Mouse (Mus musculus): ENCODE results near the gene Cacna1e. TPM values are rescaled to one million over a fixed set of nuclear protein-coding genes. Genes with fewer than 3 reads are reported as not detected.

Cacna1e gene
- polyA plus RNA-seq, 1 experiment from 2014 or later = 0.05 TPM

DNA sequence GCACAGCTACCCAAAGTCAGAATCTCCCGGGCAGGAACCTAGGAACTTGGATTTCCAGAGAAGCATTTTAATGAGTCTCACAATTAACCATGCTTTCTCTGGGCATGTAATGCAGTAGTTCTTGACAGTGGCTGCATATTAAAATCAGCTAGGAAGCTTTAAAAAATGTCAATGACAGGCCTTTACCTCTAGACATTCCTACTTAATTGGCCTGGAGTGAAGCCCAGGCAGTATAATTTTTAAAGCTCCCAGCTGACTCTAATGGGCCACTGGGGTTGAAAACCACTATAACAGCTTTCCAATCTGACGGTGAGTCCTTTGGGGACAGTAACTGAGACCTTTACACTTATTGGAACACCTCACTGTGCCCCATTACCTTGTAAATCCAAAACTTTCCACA lies 251.4 kb downstream of the Cacna1e start:
- 46% methylated on average over 2 of the region's 2 CpGs for WGBS
- no peaks in the 10 kb centered on the region for H3K27me3 ChIP-seq (ENCODE audit: insufficient read depth, low read length)
- ATAC-seq (replicated peaks; ENCODE audit: low FRiP score, low read depth) = no peak
- no peak overlapping the region for H3K4me3 ChIP-seq (replicated peaks; ENCODE audit: low read depth, low read length)
- H3K36me3 ChIP-seq (ENCODE audit: insufficient read depth, low read length) = no peaks in the 10 kb centered on the region
- no peak overlapping the region for H3K27ac ChIP-seq
- no peak for TF ChIP-seq CTCF (IDR thresholded peaks at IDR 0.05; ENCODE audit: low read depth)
- H3K9ac ChIP-seq (ENCODE audit: low read depth, low read length) = no peak overlapping the region
- DNase-seq (ENCODE audit: low spot score) = peak; percentile 23
- no peak overlapping the region for H3K4me2 ChIP-seq (ENCODE audit: low read length)
- H3K9me3 ChIP-seq (replicated peaks; ENCODE audit: low read length) = no peaks in the 10 kb centered on the region
- no peaks in the 10 kb centered on the region for H3K4me1 ChIP-seq (replicated peaks; ENCODE audit: insufficient read depth, low read length)

DNA sequence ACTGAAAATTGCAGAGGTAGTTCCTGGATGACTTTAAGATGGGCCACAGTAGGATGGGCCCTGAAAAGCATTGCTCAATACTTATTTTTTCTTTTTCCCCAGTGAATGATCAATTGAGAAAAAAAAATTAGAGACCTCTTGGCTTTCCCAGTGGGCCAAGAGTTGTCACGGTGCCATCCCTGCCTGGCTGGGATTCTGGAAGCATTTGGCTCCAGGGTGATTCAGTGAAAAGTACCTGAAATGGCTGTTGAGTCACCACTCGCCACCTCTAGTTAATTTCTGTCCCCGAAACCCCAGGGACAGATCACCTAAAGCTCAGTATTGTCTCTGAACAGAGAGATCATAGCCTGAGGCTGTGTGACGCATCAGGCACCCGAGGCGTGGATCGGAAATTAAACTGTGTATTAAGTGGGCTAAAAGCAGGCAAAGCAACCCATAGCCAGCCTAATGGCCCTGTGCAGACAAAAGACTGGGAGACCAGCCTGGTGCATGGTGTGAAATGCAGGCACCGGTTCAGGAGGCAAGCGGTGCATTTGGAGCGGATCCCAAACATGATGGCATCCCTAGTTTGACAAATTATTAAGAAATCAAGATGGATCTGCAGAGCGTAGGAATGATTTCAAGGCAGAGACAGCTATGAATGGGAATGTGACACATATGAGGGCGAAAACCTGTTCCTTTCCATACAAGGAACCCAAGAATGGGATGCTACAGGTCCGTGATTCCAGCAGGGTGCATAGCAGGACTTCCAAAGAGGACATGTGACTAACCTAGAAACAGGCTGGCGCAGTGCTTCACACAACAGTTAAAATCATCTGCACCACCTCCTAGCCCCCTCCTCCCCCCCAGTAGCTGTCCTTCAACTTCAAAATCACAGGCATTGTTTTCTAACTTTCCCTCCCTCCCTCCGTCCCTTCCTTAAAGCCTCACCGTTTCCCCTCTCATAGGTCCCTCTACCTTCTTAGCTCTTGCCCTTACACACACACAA lies 261.3 kb downstream of the Cacna1e start:
- Histone ChIP-seq H3K4me3 (replicated peaks; ENCODE audit: low read depth, low read length) (no peak overlapping the region), H3K4me1 (replicated peaks; ENCODE audit: insufficient read depth, low read length) (no peaks in the 10 kb centered on the region), H3K9me3 (replicated peaks; ENCODE audit: low read length) (no peaks in the 10 kb centered on the region), H3K4me2 (ENCODE audit: low read length) (no peak overlapping the region), H3K27ac (no peak overlapping the region), H3K27me3 (ENCODE audit: insufficient read depth, low read length) (no peaks in the 10 kb centered on the region), H3K36me3 (ENCODE audit: insufficient read depth, low read length) (no peaks in the 10 kb centered on the region), H3K9ac (ENCODE audit: low read depth, low read length) (no peak overlapping the region)
- 83% methylated on average over 16 of the region's 16 CpGs for WGBS
- TF ChIP-seq CTCF (IDR thresholded peaks at IDR 0.05; ENCODE audit: low read depth) = no peak
- ATAC-seq (replicated peaks; ENCODE audit: low FRiP score, low read depth) = no peak
- DNase-seq (ENCODE audit: low spot score) = no peak

DNA sequence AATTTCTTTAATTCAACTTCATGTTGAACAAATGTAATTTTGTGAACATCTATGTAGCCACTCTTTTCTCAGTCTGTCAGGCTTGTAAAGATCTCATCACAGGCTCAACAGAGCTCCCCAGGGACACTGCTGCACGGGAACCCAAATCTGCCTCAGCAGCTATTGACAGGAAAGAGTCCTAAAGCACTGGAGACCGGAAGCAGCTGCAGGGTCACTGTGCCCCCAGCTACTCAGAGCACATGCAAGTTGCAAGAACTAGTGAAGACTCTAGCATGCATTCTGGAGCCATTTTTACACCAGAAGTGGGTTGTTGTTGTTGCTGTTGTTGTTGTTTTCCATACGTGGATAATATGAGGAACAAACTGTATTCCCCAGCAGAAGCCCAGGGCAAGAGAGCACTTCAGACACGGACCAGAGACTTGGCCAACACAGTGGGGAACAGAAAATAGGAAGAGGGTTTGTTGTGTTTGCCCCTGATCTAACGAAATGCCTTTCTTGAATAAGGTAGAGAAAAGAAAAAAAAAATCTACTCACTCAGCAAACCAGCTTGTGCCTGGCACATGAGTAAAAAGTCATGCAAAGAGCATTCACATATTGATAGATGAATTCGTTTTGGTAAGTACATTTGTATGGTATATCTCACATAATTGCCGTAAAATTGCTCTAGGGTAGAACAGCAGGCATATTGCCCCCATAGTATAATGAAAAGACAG lies 266.4 kb downstream of the Cacna1e start:
- no peaks in the 10 kb centered on the region for H3K36me3 ChIP-seq (ENCODE audit: insufficient read depth, low read length)
- 59% methylated on average over 7 of the region's 7 CpGs for WGBS
- no peak for TF ChIP-seq CTCF (IDR thresholded peaks at IDR 0.05; ENCODE audit: low read depth)
- H3K9ac ChIP-seq (ENCODE audit: low read depth, low read length) = no peak overlapping the region
- no peaks in the 10 kb centered on the region for H3K9me3 ChIP-seq (replicated peaks; ENCODE audit: low read length)
- ATAC-seq (replicated peaks; ENCODE audit: low FRiP score, low read depth) (no peak), DNase-seq (ENCODE audit: low spot score) (no peak)
- no peak overlapping the region for H3K4me3 ChIP-seq (replicated peaks; ENCODE audit: low read depth, low read length)
- no peak overlapping the region for H3K27ac ChIP-seq
- H3K27me3 ChIP-seq (ENCODE audit: insufficient read depth, low read length) = no peaks in the 10 kb centered on the region
- H3K4me1 ChIP-seq (replicated peaks; ENCODE audit: insufficient read depth, low read length) = no peaks in the 10 kb centered on the region
- H3K4me2 ChIP-seq (ENCODE audit: low read length) = no peak overlapping the region

DNA sequence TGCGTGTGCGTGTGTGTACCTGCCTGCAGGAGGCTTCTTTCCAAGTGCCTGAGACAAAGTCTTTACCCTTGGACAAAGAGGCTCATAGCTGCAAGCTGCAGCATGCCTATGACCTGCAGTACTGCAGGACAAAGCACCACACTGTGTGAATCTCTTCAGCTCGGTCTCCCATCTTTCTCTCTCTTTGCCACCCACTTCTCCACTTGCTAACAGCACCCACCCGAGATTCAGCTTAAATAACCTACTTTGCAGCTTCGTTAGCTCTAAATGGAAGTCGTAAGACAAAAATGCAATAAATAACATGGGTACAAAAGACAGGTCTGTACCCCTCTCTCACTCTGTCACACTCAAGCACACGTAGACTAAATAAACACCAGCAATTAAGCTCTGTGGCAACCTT lies 268.5 kb downstream of the Cacna1e start:
- no peak for TF ChIP-seq CTCF (IDR thresholded peaks at IDR 0.05; ENCODE audit: low read depth)
- Histone ChIP-seq H3K4me3 (replicated peaks; ENCODE audit: low read depth, low read length) (no peak overlapping the region), H3K4me2 (ENCODE audit: low read length) (no peak overlapping the region), H3K9ac (ENCODE audit: low read depth, low read length) (no peak overlapping the region), H3K9me3 (replicated peaks; ENCODE audit: low read length) (no peaks in the 10 kb centered on the region), H3K4me1 (replicated peaks; ENCODE audit: insufficient read depth, low read length) (no peaks in the 10 kb centered on the region), H3K27me3 (ENCODE audit: insufficient read depth, low read length) (no peaks in the 10 kb centered on the region), H3K36me3 (ENCODE audit: insufficient read depth, low read length) (no peaks in the 10 kb centered on the region), H3K27ac (no peak overlapping the region)
- ATAC-seq (replicated peaks; ENCODE audit: low FRiP score, low read depth) (no peak), DNase-seq (ENCODE audit: low spot score) (no peak)
- 52% methylated on average over 7 of the region's 7 CpGs for WGBS

DNA sequence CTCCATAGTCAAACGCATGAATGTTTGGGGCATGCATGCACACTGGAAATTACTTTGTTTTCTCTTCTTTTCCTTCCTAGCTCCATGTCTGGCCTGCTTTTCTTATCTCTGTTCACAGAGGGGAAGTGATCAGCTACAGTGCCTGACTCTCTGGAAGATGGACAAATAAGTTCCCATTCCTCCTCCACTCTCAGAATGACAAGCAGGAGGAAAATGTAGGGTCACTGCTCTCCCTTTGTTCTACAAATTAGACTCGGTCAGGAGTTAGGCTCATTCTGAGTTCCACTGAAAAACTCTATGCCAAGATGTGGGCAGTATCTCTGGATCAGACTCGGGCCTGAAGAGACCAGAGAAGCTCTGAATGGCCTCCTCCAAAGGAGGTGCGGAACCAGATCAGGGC lies 275.8 kb downstream of the Cacna1e start:
- Histone ChIP-seq H3K4me2 (ENCODE audit: low read length) (no peak overlapping the region), H3K9me3 (replicated peaks; ENCODE audit: low read length) (no peaks in the 10 kb centered on the region), H3K4me1 (replicated peaks; ENCODE audit: insufficient read depth, low read length) (no peaks in the 10 kb centered on the region), H3K27me3 (ENCODE audit: insufficient read depth, low read length) (no peaks in the 10 kb centered on the region), H3K4me3 (replicated peaks; ENCODE audit: low read depth, low read length) (no peak overlapping the region), H3K9ac (ENCODE audit: low read depth, low read length) (no peak overlapping the region), H3K36me3 (ENCODE audit: insufficient read depth, low read length) (no peaks in the 10 kb centered on the region), H3K27ac (no peak overlapping the region)
- no peak for ATAC-seq (replicated peaks; ENCODE audit: low FRiP score, low read depth)
- no peak for DNase-seq (ENCODE audit: low spot score)
- WGBS = 64% methylated on average over 4 of the region's 4 CpGs
- TF ChIP-seq CTCF (IDR thresholded peaks at IDR 0.05; ENCODE audit: low read depth) = no peak

DNA sequence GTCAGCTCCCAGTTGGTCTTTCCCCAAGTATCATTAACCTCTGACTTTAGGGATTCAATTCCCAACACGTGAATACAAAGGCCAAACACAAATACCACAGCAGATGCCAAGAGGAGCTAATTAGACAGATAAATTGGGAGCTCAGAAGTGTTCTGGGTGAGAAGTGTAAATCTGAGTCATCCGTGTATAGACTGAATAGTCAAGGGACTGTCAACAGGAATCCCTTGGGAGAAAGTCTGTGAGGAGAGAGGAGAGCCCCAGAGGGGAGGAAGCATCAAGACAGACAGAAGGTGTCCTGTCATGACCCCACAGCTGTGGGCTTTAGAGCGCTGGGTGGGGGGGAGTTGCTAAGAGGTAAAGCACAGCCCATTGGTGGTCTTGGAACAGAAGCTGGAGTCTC lies 276.9 kb downstream of the Cacna1e start:
- Histone ChIP-seq H3K27me3 (ENCODE audit: insufficient read depth, low read length) (no peaks in the 10 kb centered on the region), H3K4me2 (ENCODE audit: low read length) (no peak overlapping the region), H3K9me3 (replicated peaks; ENCODE audit: low read length) (no peaks in the 10 kb centered on the region), H3K36me3 (ENCODE audit: insufficient read depth, low read length) (no peaks in the 10 kb centered on the region), H3K4me1 (replicated peaks; ENCODE audit: insufficient read depth, low read length) (no peaks in the 10 kb centered on the region), H3K9ac (ENCODE audit: low read depth, low read length) (no peak overlapping the region), H3K4me3 (replicated peaks; ENCODE audit: low read depth, low read length) (no peak overlapping the region), H3K27ac (no peak overlapping the region)
- no peak for TF ChIP-seq CTCF (IDR thresholded peaks at IDR 0.05; ENCODE audit: low read depth)
- ATAC-seq (replicated peaks; ENCODE audit: low FRiP score, low read depth) (no peak), DNase-seq (ENCODE audit: low spot score) (no peak)
- WGBS = 48% methylated on average over 3 of the region's 3 CpGs

Measured in kidney, postnatal 0 days (tissue).